8 mouse cellular contexts compared by ENCODE assay signal in genomic region chr1:89929181-89929580, GRCm38 (mm10). TPM values are rescaled to one million over a fixed set of nuclear protein-coding genes. Genes with fewer than 3 reads are reported as not detected.
DNase-seq lines count a peak whose midpoint lies in the region; ATAC-seq and TF ChIP-seq lines count a peak whose summit lies in the region.

No protein-coding gene starts in this region.

- peak overlapping the region; percentile 21; the same call in 1 of the 2 replicates for H3K4me2 ChIP-seq in kidney, embryonic 16.5 days (replicated peaks; ENCODE audit: low read depth, low read length)
- peak overlapping the region; percentile 31 for H3K4me2 ChIP-seq in embryonic facial prominence, embryonic 13.5 days
- peak overlapping the region; percentile 37; the same call in 1 of the 2 replicates for H3K4me2 ChIP-seq in intestine, postnatal 0 days (replicated peaks; ENCODE audit: low read depth)
- H3K4me2 ChIP-seq in neural tube, embryonic 12.5 days (replicated peaks): peak overlapping the region; percentile 85

- no peak for ATAC-seq in kidney, embryonic 16.5 days (ENCODE audit: low FRiP score, low TSS enrichment)
- ATAC-seq in embryonic facial prominence, embryonic 13.5 days (ENCODE audit: insufficient number of reproducible peaks, insufficient read depth, low FRiP score, low TSS enrichment, low read depth): no peak
- ATAC-seq in intestine, postnatal 0 days: no peak
- ATAC-seq in neural tube, embryonic 12.5 days (ENCODE audit: low FRiP score, low read depth): no peak
- no peak for ATAC-seq in megakaryocyte progenitor cell, adult 5-6 weeks (replicated peaks; ENCODE audit: poor library complexity)

- H3K4me1 ChIP-seq in kidney, embryonic 16.5 days (ENCODE audit: insufficient read depth, low read length): peaks cover 33% of the 10 kb centered on the region
- H3K4me1 ChIP-seq in embryonic facial prominence, embryonic 13.5 days: peaks cover 45% of the 10 kb centered on the region
- no peaks in the 10 kb centered on the region for H3K4me1 ChIP-seq in intestine, postnatal 0 days (replicated peaks; ENCODE audit: control insufficient read depth, insufficient read depth, low read length)
- H3K4me1 ChIP-seq in neural tube, embryonic 12.5 days: peaks cover 65% of the 10 kb centered on the region

- H3K27ac ChIP-seq in kidney, embryonic 16.5 days (ENCODE audit: low read length): no peak overlapping the region
- no peak overlapping the region for H3K27ac ChIP-seq in embryonic facial prominence, embryonic 13.5 days
- no peak overlapping the region for H3K27ac ChIP-seq in intestine, postnatal 0 days (ENCODE audit: low read depth, low read length)
- H3K27ac ChIP-seq in neural tube, embryonic 12.5 days: no peak overlapping the region

- no peak for TF ChIP-seq CTCF in intestine, postnatal 0 days (IDR thresholded peaks at IDR 0.05; ENCODE audit: low read depth)

- H3K36me3 ChIP-seq in kidney, embryonic 16.5 days (ENCODE audit: insufficient read depth, low read length): no peaks in the 10 kb centered on the region
- H3K36me3 ChIP-seq in embryonic facial prominence, embryonic 13.5 days: no peaks in the 10 kb centered on the region
- no peaks in the 10 kb centered on the region for H3K36me3 ChIP-seq in intestine, postnatal 0 days (ENCODE audit: control insufficient read depth, insufficient read depth)
- no peaks in the 10 kb centered on the region for H3K36me3 ChIP-seq in neural tube, embryonic 12.5 days

- H3K27me3 ChIP-seq in kidney, embryonic 16.5 days (ENCODE audit: insufficient read depth, low read length): peaks cover 98% of the 10 kb centered on the region
- H3K27me3 ChIP-seq in embryonic facial prominence, embryonic 13.5 days: peaks cover 98% of the 10 kb centered on the region
- H3K27me3 ChIP-seq in intestine, postnatal 0 days (replicated peaks; ENCODE audit: control insufficient read depth, insufficient read depth, low read length): peaks cover 98% of the 10 kb centered on the region
- H3K27me3 ChIP-seq in neural tube, embryonic 12.5 days (replicated peaks): peaks cover 51% of the 10 kb centered on the region

- H3K9ac ChIP-seq in kidney, embryonic 16.5 days (replicated peaks; ENCODE audit: low read length): no peak overlapping the region
- H3K9ac ChIP-seq in embryonic facial prominence, embryonic 13.5 days: no peak overlapping the region
- H3K9ac ChIP-seq in intestine, postnatal 0 days (ENCODE audit: low read depth, low read length): no peak overlapping the region
- H3K9ac ChIP-seq in neural tube, embryonic 12.5 days: peak overlapping the region; percentile 90

- no peaks in the 10 kb centered on the region for H3K9me3 ChIP-seq in kidney, embryonic 16.5 days (ENCODE audit: low read length)
- H3K9me3 ChIP-seq in embryonic facial prominence, embryonic 13.5 days: no peaks in the 10 kb centered on the region
- no peaks in the 10 kb centered on the region for H3K9me3 ChIP-seq in intestine, postnatal 0 days (ENCODE audit: control insufficient read depth)
- H3K9me3 ChIP-seq in neural tube, embryonic 12.5 days: no peaks in the 10 kb centered on the region

- peak overlapping the region; percentile 16; the same call in 1 of the 2 replicates for H3K4me3 ChIP-seq in kidney, embryonic 16.5 days (ENCODE audit: low read length)
- H3K4me3 ChIP-seq in embryonic facial prominence, embryonic 13.5 days: peak overlapping the region; percentile 17
- H3K4me3 ChIP-seq in intestine, postnatal 0 days (ENCODE audit: low read depth, low read length): peak overlapping the region; percentile 11
- H3K4me3 ChIP-seq in neural tube, embryonic 12.5 days: peak overlapping the region; percentile 87

- under 1% methylated on average over 6 of the region's 6 CpGs for WGBS in kidney, embryonic 16.5 days
- WGBS in embryonic facial prominence, embryonic 13.5 days: 3% methylated on average over 6 of the region's 6 CpGs
- WGBS in intestine, postnatal 0 days: 13% methylated on average over 6 of the region's 6 CpGs
- WGBS in neural tube, embryonic 12.5 days: 1% methylated on average over 6 of the region's 6 CpGs

- no peak for DNase-seq in kidney, postnatal 14 days
- no peak for DNase-seq in layer of hippocampus, adult 9-11 months
- DNase-seq in lung, postnatal 10 days: no peak

RNA-seq across cellular contexts. Expression of gene Gbx2, which starts 1.8 kb away (rescaled TPM):
- 0.22 and 0.23 TPM in 2 replicates for polyA plus RNA-seq in kidney, embryonic 16.5 days (2015; fragmentation: Nextera tagmentation; extraction: Ambion mirVana)
- 0.19 and 0.98 TPM in 2 replicates for polyA plus RNA-seq in embryonic facial prominence, embryonic 13.5 days (2015; fragmentation: Nextera tagmentation; extraction: Ambion mirVana)
- polyA plus RNA-seq in intestine, postnatal 0 days (2015; fragmentation: Nextera tagmentation; extraction: Ambion mirVana): 0.08 and 0.16 TPM in 2 replicates
- polyA plus RNA-seq in neural tube, embryonic 12.5 days (2016; fragmentation: Nextera tagmentation; extraction: Ambion mirVana): 78.5 and 91.6 TPM in 2 replicates
- 1.0 TPM in 2 replicates for total RNA-seq in megakaryocyte progenitor cell, adult 5-6 weeks (2015)
- 0.12 and 0.98 TPM in 2 replicates for total RNA-seq in megakaryocyte progenitor cell, adult 5-6 weeks (2017)

Comparison
In these comparisons a context has a peak if more than half of its experiments do, and no peak if none do; other contexts are left out.
1. H3K4me2 ChIP-seq: peak in every context shown above with its lines; median percentile 85 in neural tube, embryonic 12.5 days; 37 in intestine, postnatal 0 days; 31 in embryonic facial prominence, embryonic 13.5 days; 21 in kidney, embryonic 16.5 days.
2. H3K4me3 ChIP-seq: peak in every context shown above with its lines; median percentile 87 in neural tube, embryonic 12.5 days; 17 in embryonic facial prominence, embryonic 13.5 days; 16 in kidney, embryonic 16.5 days; 11 in intestine, postnatal 0 days.
3. RNA of gene Gbx2, which starts 1.8 kb away (polyA plus RNA-seq): 78.5 to 91.6 TPM in neural tube, embryonic 12.5 days; 0.19 to 0.98 TPM in embryonic facial prominence, embryonic 13.5 days, 0.22 to 0.23 TPM in kidney, embryonic 16.5 days and 0.08 to 0.16 TPM in intestine, postnatal 0 days; every median in the first group is over 10 times any median in the second.